Mouse (Mus musculus) spleen, postnatal 10 days (tissue): Measurements from ENCODE around the gene Omd.

Experiments used
- DNase-seq, 2 experiments: peaks; one replicate each; pipeline ENCODE4 v3.0.0; 2021 to 2022; ENCODE audit warnings: low spot score in 2 of 2

The Omd gene

DNA sequence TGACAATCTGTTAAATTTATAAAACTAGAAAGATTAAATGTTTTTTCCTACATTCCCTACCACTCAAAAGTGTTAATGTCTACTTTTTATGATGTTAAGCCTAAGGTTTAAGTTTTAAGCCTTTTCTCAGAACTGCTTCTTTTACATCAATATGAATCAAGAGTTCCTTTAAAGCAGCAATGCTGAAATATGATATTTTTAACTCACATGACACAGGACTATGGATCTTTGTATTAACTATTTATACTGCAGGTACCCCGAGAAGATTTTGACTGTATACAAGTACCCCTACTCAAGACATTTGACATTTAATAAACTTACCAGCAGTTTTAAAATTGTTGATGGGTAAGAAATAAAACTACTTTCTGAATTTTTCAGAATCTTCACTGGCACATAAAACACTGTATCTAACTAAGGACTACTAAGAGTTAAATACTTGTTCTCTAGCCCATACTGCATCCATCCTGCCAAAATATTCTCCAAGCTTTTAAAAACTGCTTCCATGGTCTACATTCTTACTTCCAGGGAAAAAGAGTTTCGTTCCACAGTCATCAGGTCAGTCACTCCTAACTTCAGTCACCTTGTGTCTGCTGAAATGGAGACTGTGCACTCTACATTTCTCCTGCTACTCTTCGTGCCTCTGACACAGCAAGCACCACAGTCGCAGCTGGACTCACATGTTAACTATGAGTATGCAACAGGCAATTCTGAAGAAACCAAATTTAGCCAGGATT is 26.5 kb downstream of the Omd start:
- DNase-seq, result no peak

DNA sequence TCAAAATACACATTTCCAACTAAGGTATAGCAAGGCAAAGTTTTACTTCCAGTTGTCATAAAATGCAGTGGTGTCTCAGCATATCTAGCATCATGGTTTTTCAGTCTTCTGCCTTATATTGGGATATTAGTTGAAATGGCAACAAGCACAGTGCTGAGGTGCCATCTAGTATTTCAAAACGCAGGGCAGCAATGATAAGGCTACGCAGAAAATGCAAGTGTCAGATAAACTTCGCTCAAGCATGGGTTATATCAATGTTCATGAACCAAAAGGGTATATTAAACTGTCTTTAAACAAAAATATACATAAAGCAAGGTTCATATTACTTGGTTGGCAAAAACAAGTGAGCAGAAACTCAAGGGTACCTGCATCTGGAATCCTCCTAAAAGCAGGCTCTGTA is 34.8 kb downstream of the Omd start:
- DNase-seq, result no peak

DNA sequence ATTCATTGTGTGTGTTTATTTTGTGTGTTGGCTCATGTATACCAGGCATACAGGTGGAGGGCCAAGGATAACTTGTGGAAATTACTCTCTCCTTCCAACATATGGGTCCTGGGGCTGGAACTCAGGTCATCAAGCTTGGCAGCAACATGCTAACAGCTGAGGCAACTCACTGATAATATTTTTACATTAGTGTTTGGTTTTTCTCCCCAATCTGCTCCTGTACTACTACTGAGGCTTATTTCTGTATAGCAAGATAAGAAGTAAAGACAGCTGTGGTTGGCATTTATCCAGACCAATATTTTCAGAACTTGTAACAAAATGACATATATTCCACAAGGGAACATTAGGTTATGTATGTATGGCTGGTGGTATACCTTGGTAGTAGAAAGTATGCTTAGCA is 36.1 kb downstream of the Omd start:
- DNase-seq, result no peak

DNA sequence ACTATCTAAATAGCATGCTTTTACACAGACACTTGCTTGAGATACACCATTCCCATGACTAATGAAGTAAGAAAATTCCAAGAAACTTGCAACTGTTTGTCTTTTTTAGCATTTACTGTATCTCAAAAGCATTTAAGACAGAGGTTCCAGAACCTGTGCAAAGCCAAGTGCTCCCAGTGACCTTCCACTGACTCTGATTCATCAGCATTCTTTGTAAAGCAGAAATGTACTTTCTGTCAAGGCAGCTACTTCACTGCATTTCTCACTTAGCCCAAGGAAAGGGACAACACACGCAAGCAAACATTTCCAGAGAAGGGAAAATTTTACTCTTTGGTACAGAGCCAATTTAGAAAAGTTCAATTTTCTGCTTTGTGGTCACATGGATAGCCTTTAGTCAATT is 41.0 kb downstream of the Omd start:
- no peak for DNase-seq

DNA sequence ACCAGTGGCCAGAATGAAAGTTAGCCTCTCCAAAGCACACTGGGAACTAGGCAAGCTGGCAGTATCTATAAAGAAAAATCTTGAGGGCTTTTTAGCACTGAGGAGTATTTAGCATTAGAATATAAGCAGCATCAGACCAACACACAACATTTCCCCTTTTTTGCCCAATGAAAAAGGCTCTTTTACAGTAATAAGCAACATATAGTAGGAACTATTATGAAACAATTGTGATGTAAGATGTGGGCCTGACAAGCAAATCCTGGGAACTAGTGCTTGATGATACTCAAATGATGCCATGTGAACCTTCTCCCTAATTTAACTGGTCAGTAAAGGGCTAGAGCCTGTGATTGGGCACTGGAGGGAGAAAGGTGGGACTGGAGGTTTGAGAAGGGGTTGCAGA is 45.9 kb downstream of the Omd start:
- no peak for DNase-seq

DNA sequence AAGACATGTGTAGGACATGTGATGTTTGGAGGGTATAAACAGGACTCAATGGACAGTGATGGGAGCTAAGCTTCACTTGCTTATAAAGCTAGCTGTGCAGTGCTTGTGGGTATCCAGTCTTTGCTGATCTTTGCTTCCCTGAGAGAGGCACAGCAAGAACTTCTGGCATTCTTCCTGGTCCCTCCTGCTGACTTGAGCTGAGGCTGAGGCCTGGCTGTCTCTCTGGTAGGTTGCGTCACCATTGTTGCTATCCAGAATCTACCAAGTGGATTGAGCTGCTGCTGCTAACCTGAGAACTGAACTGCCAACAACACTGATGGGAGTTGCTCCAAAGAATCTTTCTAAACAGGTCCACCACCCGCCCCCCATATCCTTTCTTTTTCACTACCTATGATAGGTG is 46.8 kb downstream of the Omd start:
- DNase-seq, result no peak

DNA sequence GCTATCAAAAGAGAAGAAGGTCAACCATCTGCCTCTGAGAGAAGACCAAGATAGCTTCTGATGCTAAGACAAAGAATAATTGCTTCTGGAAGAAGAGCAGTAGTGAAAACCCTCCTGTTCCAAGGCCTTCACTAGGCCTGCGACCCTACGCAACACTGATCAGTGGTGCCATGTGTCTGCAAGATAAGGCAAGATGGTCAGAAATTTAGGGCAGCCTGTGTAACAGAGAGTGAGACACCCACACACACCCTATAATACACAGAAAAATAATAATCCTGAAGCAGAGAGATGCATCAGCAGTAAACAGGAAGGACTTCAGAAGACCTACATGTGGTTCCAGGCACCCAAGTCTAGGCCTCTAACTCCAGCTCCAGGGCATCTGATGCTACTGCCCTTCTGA is 57.7 kb downstream of the Omd start:
- DNase-seq, result no peak
